Mouse (Mus musculus) erythroblast, embryonic 14.5 days (primary cell): Measurements from ENCODE around the gene Parl.

ENCODE experiments used
- GATA1 ChIP-seq: IDR thresholded peaks from 2 replicates; pipeline ENCODE4 v1.6.1; 2012; ENCODE audit warnings: low read length, inconsistent platforms, mixed read lengths
- TAL1 ChIP-seq: IDR thresholded peaks from 3 replicates; pipeline ENCODE4 v1.6.1; 2012; ENCODE audit warnings: low read length, inconsistent platforms, mixed read lengths

- no peak for TF ChIP-seq GATA1
- TF ChIP-seq TAL1 = no peak
These were observed 43.3 kb upstream of the Parl start for GRCm38 (mm10) chr16:20345464-20345863.
